Mouse (Mus musculus): ENCODE data around the gene 4930579F01Rik.
A peak's percentile ranks its signal among the peaks of the same experiment; 100 is the strongest.

Gene 4930579F01Rik

DNA sequence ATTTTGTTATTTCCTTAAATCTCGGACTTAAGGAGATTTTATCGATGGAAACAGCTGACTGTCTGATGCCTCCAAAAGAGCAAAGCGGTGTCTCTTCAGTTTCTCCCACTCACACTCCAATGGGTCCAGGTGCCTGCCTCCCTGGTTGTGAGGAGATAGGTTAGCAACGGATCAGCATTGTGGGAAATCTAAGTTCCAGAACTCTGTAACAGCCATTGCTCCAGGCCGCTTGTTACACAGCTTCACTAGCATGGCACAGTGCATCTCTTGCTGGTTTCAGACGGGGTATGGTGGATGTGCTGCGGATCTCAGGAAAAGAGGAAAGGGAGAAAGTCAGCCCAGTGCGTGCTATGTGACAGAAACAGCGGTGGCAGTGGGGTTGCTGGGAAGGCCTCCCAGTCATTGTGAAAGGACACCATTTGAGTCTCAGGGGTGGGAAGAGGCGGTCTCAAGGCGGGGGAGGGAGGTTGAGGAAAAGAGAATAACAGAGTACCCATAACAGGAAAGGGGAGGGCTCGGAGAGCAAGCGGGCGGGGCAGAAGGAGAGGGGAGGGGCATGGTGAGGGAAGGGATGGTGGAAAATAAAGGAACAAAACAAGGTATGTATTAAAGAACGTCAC, at the start of gene 4930579F01Rik:
4930579F01Rik (minus strand) TSS at position 143 of the 620 bp plus-strand sequence.
- DNase-seq = no peak

DNA sequence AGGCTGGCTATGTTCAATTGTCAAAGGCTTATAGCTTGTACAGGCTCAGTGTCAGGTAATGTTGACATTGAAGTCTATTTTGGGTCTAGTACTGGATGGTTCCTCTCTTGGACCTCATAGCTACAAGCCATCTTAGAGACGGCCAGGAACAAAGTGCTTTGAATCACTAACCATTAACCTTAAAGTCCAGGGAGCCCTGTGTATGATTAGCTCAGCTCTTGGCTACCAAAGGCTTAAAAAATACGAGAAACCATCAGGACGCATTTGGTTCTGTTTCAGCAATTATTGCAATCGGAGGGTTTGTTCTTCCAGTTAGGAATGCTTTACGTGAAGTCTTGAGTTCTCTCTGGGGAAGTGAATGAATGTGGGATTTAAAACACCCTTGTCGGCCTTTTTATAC, 49.3 kb upstream of the 4930579F01Rik start:
- no peak for DNase-seq

DNA sequence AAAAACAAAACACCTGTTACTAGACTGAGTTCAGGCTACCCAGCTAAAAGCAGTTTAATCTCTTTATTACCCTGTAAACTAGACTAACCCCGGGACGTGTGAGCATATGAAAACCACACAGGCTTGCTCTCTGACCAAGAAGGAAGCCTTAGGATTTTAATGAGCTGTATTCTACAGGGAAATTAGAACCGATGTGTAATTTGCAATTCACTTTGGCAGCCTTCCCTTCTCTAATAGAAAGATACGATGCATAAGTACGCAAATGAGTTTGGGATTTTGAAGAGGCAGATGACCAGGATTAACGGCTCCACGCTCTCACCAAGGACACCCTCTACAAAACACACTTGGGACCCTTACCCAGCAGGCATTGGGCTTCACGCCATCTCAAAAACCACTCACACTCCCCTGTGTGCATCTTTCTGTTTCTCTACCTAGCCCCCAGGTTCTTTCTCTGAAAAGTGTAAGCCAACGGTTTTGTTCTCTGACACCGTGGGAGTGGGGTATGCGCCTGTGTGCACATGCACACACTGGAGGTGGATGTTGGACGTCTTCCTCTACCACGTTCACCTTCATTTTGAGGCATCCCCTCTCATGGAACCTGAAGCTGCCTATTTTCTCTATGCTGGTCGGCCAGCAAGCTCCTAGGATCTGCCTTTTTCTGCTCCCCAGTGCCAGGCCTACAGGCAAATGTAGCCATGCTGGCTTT, 48.5 kb upstream of the 4930579F01Rik start:
- no peak for DNase-seq

DNA sequence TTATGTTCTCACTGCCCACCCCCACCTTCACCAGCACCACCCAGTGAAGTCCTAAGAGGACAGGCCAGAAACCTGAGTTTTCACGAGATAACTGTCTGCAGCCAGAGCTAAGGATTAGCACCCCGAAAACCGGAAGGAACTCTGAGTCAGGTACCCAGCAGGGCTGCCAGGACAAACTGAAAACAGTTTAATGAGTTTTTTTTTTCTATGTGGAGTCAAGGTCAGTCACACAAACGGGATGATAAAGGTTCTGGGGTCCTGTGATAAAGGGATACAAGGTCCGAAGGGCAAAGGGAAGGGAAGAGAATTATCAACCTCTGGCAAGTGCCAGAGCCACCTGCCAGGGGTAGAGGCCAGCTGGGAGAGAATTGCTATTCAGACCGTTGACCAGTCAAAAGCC, 47.7 kb upstream of the 4930579F01Rik start:
- DNase-seq = no peak

DNA sequence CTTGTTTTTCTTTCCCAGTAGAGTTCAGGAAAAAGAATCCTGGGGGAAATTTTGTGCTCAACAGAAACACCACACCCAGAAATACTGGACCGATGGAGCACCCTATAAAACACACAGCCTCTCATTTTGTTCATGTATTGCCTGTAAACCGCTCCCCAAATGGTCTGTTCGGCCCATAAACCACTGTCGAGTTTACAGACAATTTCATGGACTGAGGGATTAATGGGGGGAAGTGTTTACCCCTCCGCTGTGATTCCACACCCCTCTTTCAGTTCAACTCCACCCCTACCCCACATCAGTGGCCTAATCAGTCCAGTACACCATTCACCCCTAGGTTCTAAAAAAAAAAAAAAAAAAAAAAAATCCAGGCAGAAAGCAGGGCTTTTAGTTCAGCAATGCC, 47.3 kb upstream of the 4930579F01Rik start:
- DNase-seq = no peak

DNA sequence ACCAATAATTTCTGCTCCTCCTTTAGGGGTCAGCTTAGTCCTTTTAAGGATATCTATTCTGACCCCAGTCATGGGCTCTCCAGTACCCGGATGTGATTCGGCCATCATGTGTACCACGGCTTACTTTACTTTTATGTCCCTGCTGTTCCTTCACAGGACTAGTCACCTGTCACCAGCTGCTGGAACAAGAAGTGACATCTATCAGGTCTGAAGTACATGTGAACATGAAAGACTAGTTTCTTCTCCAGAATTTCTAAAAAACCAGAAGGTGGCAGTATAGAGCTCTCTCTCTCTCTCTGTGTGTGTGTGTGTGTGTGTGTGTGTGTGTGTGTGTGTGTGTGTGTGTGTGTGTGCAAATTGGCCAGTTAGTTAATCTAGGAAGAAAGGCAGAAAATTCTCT, 46.8 kb upstream of the 4930579F01Rik start:
- peak; percentile 21 for DNase-seq

DNA sequence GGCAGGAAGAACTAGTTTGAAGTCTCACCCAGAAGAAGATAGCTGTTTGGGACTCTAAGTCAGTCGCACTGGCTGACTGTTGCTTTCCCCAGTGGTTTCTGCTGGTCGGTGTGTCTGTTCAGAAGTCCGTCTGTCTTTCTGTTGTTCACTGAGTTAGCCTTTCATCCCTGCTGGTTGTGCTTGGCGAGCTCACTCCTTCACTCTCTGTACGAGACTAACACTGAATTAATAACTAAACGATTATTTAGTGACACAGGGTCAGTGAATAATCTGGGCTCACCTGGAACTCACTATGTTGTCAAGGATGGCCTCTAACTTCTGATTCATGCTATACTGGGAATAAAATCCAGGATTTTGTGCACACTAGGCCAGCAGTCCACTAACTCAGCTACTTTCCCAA, 45.8 kb upstream of the 4930579F01Rik start:
- DNase-seq = no peak

DNA sequence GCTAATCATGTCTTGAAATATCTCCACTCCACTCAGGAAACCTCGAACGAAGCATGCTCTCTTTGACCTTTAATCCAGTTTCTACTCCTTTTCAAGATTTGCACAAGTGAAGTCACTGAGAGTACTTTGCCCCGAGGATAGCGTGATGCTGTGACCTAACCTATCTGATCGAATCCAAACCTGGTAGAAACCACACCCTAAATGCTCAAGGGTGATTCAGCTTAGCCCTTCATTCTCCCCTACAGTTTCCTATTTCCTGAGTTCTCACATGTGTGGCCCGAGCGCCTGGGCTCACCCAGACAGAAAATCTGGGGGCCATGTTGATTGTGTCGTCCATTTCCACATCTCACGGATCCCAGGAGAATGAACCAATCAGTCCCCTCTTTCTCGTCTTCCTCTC, 44.4 kb upstream of the 4930579F01Rik start:
- DNase-seq = no peak

DNA sequence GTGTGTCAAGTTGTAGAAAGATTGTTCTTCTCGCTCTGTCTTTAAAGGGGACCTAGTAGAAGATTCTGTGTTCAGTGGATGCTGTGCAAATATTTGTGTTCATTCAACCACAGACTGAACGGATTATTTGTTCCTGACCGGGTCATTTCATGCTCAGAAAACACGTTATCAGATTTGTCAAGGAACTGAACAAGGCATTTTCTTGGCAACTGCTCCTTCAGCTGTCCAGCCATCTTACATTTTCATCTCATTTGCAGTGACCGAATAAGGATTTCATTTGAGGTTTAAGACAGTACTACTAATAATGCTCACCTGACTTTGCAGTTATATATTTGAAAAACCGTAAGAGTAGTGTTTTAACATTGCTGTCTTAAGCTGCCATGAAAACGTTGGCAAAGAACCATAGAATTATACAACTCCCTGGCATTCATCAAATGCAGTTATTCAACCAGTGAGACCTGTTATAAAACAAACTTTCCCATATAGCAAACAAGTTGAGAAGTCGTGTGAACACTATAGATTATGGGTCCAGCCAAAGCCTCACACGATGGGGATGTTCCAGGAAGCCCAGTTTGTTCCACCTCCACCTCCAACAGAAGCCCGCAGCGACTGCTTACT, 43.0 kb upstream of the 4930579F01Rik start:
- DNase-seq = no peak

DNA sequence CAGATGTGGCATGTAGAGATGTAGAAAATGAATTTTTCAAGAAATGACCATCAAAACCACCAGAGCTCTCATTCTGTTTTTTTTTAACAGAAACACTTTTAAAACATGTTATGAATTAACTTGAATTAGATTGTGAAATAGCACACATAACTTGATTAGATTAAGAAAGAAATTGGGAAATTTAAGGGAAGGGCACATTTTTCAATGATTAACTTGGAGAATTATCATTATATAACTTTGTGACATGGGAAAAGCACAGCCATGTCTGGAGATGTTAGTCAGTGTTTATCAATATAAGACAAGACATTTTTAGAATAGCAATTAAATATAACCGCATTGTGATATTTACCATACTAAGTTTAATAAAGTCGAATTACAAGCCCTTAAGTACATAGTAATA, 37.9 kb upstream of the 4930579F01Rik start:
- DNase-seq = no peak

DNA sequence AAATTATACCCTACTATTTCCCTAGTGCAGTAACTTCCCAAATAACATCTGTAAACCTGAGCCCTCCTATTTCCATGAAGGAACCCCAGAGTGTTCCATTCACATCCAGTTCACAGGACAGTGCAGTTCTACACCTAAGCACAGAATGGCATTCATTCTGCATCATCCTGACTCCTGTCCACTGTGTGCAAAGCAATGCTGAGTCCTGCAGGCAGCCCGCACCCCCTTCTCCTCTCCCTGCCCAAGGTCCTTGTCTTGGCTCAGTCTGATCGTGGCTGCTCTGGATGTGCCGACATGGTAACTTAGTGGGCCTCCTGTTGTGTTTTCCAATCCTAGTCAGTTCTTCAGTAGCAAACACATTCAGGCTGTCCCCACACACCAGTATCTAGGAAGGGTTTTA, 36.6 kb upstream of the 4930579F01Rik start:
- DNase-seq = no peak

DNA sequence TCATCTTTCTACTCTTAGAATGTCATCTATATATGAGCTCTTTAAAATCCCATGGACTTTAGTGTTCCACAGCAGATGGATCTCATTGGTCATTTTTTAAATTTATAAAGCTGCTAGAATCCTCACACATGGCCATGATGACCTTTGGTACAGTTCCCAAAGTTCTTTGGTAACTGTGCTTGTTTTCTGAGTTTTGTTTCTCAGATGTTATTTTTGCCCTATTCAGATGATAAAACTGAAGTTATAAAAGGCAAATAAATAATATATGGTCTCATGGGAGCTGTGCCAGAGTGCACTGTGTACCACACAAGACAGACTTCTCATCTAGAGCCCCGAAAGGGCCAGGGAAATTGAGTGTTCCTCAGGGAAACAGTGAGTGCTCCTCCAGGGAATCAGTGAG, 35.8 kb upstream of the 4930579F01Rik start:
- no peak for DNase-seq

DNA sequence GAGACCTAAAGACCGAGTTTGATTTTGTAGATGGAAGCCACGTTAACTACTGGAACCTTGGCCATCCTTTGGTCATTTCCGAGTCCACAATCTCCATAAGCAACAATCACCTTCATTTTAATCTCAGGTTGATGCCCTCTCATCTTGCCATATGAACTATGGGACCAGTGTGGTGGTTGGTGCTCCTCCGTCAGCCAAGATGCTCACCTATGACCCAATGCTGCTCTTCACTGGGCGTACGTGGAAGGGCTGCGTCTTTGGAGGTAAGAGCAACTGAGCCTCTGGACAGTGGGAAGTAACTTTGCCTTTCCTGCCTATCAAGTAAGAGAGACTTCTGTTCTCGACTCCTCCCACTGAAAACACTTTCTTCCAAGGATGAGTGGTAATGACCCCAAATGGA, 34.2 kb upstream of the 4930579F01Rik start:
- no peak for DNase-seq

DNA sequence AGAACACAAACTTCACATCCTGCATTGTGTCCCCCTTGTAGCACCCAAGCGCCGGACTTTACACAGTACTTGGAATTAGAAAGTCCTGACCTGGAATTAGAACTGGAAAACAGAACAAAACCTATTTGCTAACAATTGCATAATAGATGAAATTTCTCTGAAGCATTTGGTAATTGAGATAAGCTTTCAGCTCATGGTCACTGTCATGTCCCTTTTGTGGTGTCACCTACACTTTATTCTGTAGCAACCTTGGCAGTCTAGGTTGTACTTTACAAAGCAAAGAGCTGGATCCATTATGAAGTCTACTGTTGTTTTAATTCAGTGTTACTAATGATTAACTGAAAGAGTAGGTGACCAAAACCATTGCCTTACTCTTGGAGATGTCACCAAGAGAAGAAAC, 33.5 kb upstream of the 4930579F01Rik start:
- no peak for DNase-seq

DNA sequence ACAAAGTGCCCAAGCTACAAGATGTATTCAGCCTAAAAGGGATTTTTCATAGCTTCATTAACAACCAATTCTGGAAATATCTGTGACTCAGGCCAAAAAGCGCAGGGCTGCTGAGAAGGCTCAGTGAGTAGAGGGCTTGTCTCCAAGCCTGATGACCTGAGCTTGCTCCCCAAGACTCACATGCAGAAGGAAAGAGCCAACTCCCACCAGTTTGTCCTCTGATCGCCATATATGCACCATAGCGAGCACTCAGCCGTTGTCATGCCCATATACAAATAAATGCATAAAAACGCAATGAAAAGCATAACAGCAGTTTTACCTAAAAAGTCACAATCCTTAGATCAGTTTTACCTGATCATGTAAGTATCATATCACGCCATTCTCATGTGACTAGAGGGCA, 32.9 kb upstream of the 4930579F01Rik start:
- DNase-seq = no peak

DNA sequence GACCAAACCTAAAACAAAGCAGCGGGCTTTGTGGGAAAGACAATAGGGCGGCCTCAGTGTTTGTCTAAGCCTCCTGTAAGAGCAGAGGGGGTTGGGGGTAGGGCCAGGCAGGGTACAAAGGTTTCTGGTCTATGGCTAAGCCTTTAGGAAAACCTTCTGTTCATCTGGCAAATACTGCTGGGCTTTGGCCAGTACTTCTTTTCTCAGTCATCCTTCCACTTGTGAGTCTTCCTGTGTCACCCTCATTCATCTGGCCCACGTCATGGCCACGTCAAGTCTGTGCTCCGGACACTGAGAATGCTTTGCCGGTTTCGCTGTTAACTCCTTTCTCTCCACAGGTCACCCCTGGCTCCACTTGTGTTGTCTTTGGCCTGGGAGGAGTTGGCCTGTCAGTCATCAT, 32.2 kb upstream of the 4930579F01Rik start:
- DNase-seq = peak; percentile 17

DNA sequence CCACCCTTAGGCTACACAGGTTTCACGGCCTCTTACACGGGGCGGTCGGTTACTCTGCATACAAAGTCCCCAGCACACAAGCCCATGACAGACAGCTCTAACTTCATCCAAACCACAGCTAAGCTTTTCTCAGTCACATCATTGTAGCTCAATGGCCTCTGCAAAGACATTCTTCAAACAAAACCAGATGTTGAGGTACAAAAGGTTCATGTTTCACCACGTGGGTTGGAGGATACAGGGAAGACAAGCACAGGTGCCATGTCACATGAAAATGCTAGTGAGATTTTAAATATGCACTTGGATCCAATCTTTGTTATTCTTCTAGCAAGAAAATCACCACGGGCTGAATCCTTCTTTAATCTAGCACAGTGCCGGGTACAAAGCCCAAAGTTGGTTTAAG, 31.7 kb upstream of the 4930579F01Rik start:
- no peak for DNase-seq

DNA sequence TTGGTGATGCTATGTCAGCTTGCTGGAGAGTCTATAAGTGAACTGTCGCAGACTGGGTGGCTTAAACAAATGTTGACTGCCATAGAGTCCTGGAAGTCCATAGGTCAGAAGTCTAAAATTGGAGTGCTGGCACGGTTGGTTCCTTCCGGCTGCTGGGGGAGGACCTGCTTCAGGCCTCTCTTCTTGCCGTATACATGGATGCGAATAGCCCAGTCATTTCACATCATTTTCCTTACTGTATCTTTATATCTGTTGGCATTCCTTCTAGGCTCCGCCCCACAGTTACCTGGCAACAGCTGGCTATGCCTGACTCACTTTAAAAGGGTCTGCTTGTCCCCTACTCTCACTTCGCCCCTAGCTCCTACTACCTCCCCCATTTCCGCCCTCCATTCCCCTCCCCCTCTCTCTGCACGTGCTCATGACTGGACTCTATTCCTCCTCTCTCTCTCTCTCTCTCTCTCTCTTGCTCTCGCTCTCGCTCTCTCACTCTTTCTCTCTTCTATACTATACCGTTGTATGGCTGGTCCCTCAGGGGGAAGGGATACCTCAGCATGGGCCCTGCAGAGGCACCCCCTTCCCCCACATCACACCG, 30.8 kb upstream of the 4930579F01Rik start:
- no peak for DNase-seq

DNA sequence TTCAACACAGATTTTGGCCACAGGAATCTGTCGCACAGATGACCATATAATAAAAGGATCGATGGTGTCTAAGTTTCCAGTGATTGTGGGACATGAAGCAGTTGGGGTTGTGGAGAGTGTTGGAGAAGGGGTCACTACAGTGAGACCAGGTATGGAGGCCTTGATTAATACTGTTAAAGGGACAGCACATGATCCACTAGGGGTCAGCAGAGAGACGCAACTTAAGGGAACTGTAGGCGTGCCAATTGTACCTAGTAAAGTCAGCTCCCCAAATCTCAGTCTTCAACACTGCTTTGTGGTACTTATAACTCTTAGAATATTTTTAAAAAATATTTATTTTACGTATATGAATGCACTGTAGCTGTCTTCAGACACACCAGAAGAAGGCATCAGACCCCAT, 29.3 kb upstream of the 4930579F01Rik start:
- DNase-seq = peak; percentile 85

DNA sequence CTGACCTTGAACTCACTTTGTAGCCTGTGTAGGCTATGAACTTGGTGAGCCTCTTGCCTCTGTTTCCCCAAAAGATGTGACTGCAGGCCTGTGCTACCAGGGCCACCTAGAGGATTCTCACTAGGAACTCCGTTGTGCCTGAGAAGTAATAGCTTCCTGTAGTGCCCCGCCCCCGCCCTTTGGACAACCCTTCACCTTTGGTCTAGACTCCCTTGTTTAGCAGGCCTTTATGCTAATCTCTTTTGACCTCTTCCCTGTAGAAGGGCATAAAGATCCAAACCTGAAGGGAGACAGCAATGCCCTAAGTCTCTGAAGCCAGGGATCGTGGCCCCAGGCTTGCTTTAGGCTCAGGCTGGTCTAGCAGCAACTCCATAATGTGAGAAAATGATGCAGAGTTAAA, 28.9 kb upstream of the 4930579F01Rik start:
- DNase-seq = no peak

DNA sequence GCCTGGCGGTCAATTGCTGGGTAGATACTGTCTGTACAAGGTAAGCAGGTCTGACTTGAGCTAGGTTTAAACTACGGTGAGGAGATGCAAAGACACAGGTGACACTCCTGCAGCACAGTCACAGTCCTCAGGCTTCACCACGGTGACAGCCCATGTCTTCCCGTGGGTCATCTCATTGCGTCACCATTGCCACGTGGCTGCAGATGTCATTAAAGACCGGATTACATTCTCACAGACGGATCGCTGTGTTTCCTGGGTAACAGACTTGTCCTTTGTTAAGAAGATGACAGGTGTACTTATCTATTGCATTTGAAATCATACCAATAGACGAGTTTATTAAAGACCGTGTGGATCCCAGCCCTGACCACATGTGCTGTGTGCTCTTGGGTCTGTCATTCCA, 27.5 kb upstream of the 4930579F01Rik start:
- DNase-seq = no peak

DNA sequence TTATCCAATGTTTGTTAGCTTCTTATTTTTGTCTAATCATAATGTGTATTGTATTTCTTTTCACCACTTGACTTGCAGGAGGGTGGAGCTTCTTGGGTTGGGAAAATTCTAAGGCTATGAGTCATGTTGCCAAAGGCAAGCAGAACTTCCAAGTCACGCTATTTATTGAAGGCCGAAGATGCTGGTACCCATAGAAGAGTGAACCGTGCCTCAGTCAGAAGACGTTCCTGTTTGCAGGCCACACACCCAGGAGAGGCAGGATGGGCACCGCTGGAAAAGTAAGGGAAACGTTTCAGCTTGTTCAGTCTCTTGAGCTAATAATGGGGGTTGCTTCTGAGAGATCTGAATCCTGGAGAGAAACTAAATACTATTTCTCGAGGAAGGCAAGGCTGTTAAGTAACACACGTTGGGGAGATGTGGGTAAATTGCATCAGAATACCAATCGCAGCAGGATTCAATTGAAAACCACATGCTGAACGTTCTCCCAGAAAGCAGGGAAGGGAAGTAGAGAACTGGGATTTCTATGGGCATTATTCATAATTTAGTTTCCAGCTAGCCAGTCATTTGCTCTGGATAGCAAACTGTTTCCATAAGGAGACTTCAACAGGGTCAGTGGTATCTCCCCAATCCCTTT, 24.1 kb upstream of the 4930579F01Rik start, which contains the start of gene Adh7:
Adh7 (plus strand) TSS at position 130 of the 634 bp plus-strand sequence.
- DNase-seq = no peak

DNA sequence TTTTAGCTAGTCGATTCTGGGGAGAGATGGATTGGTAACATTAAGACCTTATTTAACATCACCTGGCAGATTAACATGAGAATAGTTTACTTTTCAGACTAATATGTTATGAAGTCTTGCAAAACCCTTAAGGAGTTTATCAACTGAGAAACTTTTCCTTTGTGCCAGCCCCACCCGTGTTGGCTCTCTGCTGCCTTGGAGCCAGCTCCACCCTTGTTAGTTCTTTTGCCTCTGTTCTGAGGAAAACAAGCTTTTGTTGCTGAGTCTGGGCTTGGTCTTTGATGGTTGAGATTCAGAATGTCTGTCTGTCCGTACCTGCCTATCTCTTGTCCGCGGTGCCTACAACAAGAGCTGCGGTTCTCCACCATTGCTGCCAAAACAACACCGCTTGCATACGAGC, 22.5 kb upstream of the 4930579F01Rik start:
- no peak for DNase-seq
